Mouse (Mus musculus): Measurements from ENCODE around the gene Ewsr1.

Ewsr1 gene

GRCm38 (mm10) chr11:5098736-5099542, at the start of gene Ewsr1, which contains the start of gene Rhbdd3:
Ewsr1 (minus strand) TSS chr11:5099266.
Rhbdd3 (plus strand) TSS chr11:5098926.
- DNase-seq (ENCODE audit: low spot score in 2 of 2) = peak; percentile 98 to 99

DNA sequence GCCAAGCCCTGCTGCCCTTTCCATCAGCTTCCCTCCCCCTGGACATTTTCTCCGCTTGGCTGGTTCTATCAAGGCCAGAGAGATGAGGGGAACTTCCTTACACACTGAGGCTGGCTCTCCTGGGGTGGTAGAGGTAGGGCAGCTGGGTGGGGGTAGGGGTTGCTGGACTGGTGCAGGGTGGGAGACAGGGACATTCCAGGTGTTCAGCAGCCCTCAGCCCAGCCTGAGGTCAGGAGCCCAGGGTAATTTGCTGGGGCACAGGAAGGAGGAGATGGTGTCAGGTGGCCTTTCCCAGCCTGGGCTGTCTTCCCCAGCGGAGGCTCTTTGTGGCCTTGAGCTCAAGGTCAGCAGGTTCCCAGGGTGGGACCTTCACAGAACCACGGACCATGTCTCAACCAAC, 46.5 kb upstream of the Ewsr1 start:
- DNase-seq (ENCODE audit: low spot score in 2 of 2) = no peak

DNA sequence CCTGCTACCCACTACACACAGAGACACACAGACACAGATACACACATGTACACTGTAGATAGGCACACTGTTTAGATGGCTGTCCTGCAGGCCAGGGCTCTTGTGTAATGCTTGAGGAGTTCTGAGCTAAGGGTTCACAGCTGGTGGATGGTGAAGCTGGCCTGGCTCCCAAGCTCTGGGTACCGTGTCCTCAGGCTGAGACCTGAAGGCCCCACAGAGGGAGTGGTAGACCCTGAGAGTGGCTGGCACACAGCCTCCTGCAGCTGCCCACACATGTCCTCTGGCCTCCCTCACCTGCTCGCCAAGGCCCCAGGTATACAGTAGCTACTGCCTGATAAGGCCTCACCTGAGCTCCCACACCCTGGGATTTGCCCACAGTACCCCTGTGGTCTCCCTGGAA, 42.9 kb upstream of the Ewsr1 start:
- no peak for DNase-seq (ENCODE audit: low spot score in 2 of 2)

DNA sequence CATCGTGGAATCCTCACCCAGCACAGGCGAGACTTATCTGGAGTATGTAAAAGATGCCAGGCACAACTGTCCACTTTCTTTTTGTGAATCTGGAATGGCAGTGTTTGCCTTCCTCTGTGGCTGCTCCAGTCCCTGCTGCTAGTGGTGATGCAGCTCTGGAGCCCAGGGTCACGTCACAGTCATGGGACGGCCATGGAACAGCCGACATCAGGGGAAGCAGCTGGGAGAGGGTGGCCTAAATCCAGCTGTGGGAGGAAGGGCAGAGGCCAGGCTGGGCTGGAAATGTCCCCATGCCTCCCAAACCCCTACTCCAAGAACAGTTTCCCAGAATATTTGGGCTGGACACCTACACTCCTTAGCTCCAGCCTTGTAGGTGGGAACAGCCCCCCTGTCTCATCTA, 42.2 kb upstream of the Ewsr1 start:
- no peak for DNase-seq (ENCODE audit: low spot score in 2 of 2)

DNA sequence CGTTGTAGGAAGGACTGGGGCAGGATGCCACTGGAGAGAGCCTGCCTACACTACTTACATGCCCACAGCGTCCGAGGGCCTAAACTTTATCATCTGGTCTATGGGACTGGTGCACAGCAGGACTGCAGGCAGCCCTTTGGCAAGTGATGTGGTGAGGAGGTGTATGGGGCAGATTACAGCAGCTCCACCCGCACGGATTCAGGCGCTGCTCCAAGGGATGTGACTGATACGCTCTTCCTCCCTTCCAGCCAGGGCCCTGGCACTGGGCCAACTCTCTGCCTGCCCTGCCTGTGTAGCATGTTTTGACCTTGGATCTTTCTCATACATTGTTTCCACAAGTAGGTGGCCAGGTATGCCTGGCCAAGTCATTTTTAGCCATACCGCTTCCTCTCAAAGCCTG, 41.6 kb upstream of the Ewsr1 start:
- peak in 1 of 2 experiments; percentile 61 for DNase-seq (ENCODE audit: low spot score in 2 of 2)

GRCm38 (mm10) chr11:5139372-5139771, 40.3 kb upstream of the Ewsr1 start:
- DNase-seq (ENCODE audit: low spot score in 2 of 2) = no peak

GRCm38 (mm10) chr11:5138642-5139041, 39.6 kb upstream of the Ewsr1 start:
- DNase-seq (ENCODE audit: low spot score in 2 of 2) = no peak

- DNase-seq (ENCODE audit: low spot score in 2 of 2) = no peak
Observed at GRCm38 (mm10) chr11:5135914-5136313, 36.8 kb upstream of the Ewsr1 start.

DNA sequence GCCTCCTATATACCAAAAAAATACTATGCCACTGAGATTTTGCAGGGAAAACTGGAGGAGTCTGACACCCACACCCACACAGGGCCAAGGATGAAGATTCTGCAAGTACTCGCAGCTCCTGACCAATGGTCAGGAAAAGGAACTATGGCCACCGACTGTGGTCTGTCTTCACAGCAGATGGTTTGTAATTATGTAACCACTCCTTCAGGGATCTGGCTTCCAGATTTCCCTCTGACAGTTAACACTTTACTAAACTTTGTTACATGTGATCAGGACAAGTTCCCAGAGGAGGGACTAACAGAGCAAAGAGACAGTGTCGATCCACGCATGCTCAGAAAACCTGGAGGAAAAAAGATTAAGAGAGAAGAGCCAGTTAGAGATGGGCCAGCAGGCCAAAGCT, 33.7 kb upstream of the Ewsr1 start:
- DNase-seq (ENCODE audit: low spot score in 2 of 2) = no peak

DNA sequence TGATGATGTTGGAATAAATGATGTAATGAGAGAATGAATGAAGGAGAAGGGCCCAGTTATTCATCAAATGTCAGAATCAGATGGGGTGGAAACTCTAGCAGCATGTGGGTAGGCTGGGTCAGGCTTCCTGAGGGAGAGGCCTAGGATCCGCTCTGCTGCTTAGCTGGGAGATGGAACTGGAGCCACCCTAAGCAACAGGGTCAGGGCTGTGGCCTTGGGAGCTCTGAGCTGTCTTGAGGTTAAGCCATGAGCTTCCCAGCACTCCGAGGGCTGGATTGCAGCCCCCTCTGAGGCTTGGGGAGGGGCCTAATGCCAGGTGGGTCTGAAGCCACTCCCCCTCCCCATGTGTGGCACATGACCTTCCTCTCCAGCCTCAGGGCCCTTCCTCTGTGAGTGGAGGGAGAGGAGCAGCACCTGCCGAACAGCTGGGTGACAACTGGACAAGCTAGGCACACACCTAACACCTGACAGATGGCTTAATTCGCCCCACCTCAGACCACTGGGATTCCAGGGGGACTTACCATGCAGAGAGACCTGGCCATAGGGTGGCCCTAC, 31.1 kb upstream of the Ewsr1 start:
- DNase-seq (ENCODE audit: low spot score in 2 of 2) = no peak

DNA sequence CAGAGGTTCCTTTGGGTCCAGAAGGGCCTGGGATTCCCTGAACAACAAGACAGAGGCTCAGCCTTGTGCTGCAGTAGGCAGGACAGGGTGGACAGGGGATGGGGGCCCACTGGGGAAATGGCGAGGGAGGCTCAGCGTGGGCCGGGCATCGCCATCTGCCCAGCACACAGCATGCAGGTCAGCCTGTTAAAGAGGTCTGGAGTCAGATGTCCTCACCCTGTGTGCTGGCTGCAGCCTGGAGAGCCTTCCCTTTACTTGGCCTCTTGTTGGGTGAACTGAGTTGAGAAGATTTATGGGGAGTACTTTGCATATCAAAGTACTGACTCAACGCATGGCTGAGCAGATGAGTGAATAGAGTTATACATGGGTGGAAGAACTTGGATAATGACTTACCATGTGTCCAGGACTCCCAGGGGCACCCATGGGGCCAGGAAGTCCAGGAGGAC, 30.0 kb upstream of the Ewsr1 start:
- DNase-seq (ENCODE audit: low spot score in 2 of 2) = no peak

DNA sequence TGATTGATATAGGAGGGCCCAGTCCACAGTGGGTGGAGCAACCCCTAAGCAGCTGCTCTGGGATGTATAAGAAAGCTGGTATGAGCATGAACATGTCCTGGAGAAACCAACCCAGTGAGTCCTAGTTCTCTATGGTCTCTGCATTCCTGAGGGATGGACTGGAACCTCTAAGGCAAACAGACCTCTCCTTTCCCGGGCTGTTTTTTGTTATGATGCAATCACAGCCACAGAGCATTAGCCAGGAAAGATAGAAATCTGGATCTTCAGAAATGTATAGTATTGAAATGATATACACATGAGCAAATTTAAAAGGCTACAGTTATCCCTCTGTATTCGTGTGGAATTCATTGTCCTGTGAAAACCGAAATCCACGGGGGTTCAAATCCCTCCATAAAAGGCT, 26.6 kb upstream of the Ewsr1 start:
- no peak for DNase-seq (ENCODE audit: low spot score in 2 of 2)

DNA sequence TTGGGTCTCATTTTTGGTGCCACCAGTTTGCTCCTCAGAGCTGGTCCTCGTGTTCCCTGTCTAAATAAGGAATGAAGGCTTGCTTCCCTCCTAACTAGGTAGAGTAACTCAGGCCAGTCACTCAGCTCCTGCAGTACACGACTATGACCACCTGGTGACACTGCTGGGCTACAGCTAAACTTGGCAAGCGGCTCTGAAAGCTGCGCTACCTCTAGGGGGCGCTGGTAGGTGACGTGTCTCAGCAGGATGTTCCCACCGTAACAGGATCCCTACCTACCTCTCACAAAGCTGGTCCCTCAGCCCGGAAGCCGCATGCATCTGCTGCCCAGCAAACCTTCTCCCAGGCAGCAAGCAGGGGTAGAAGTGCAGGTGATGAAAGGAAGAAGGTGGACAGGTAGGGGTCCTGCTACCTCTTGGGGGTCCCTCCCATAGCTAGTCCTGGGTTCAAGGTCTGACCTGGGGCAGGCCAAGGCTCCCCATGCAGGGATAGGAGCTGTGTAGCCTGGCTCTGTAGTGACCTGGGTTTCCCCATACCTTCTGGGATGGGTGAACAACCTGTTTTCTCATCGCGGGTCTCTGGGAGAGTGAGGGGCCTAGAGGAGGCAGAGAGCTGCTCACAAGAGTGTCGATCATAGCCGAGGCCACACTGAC, 16.0 kb upstream of the Ewsr1 start:
- peak; percentile 70 to 84 for DNase-seq (ENCODE audit: low spot score in 2 of 2)

DNA sequence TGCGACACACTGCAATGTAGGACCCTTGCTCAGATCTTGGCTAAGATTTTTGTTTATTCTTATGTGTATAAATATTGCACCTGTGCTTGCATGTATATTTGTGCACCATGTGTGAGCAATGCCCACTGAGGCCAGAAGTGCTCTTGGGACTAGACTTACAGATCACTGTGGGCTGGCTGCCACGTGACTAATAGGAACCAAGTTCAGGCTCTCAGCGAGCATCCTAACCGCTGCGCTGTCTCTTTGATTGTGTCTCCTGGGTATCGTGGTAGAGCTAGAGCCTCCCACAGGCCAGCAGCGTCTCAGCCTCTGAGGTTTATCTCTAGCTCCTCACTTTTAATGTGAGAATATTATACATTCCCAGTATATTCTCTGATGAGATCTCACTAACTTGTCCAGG, 14.6 kb upstream of the Ewsr1 start:
- peak in 1 of 2 experiments; percentile 4 for DNase-seq (ENCODE audit: low spot score in 2 of 2)

GRCm38 (mm10) chr11:5109441-5109840, 10.4 kb upstream of the Ewsr1 start:
- no peak for DNase-seq (ENCODE audit: low spot score in 2 of 2)

- DNase-seq (ENCODE audit: low spot score in 2 of 2) = no peak
Observed at GRCm38 (mm10) chr11:5103986-5104509, 5.0 kb upstream of the Ewsr1 start.

DNA sequence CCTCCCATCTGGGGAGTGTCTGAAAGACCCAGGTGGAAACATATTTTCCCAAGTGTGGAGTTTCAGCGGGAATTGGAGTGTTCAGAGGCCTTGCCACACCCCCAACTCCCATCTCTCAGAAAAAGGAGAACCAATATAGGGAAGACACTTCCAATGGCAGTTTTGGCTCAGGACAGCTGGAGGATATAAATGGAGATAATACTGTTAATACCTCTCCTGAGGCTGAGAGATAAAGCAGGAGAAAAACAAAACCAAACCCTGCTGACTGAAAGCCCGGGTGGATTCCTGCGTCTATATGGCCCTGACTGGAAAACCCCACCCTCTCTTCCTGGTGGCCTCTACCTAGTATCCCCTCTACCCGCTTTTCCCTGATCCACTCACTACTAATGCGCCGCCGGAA, 3.3 kb upstream of the Ewsr1 start:
- DNase-seq (ENCODE audit: low spot score in 2 of 2) = no peak

DNA sequence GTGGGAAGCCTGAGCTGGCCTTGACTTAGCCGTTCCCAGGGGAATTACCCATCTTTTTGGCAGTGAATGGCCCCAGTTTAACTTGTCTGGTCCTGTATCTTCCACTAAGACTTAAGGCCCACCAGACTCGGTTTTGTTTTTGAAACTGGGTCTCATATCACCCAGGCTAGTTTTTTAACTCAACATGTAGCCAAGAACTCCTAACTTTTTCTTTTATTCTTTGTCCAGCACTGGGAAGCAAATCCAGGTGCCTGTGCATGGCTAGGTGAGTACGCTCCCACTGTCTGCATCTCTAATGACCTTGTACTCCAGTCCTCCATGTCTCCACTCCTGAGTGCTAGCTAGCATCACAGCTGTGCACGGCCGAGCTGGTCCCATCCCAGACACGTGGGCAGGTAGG, 2.6 kb upstream of the Ewsr1 start:
- DNase-seq (ENCODE audit: low spot score in 2 of 2) = no peak

- DNase-seq (ENCODE audit: low spot score in 2 of 2) = no peak
Observed at GRCm38 (mm10) chr11:5100801-5101200, 1.7 kb upstream of the Ewsr1 start.

DNA sequence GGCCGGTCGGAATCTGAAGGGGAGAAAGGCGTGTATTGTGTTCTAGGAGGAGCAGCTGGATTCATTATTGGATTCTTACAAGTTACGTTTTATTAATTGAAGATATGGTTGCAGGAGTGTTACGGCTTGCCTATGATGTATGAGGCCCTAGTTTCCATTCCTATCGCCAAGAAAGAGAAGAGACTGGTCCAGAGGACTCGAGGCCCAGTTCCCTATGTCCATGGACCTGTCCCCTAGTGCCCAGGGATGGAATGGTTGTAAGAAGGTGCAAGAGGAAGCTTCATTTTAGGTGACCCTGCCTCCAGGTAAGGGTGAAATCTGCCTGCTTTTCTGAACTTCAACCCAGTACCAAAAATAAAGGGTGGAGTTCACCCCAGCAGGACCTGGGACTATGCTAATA, 1.2 kb upstream of the Ewsr1 start:
- no peak for DNase-seq (ENCODE audit: low spot score in 2 of 2)

GRCm38 (mm10) chr11:5099576-5100183, 614 bp upstream of the Ewsr1 start:
- DNase-seq (ENCODE audit: low spot score in 2 of 2) = peak in 1 of 2 experiments; percentile 77

DNA sequence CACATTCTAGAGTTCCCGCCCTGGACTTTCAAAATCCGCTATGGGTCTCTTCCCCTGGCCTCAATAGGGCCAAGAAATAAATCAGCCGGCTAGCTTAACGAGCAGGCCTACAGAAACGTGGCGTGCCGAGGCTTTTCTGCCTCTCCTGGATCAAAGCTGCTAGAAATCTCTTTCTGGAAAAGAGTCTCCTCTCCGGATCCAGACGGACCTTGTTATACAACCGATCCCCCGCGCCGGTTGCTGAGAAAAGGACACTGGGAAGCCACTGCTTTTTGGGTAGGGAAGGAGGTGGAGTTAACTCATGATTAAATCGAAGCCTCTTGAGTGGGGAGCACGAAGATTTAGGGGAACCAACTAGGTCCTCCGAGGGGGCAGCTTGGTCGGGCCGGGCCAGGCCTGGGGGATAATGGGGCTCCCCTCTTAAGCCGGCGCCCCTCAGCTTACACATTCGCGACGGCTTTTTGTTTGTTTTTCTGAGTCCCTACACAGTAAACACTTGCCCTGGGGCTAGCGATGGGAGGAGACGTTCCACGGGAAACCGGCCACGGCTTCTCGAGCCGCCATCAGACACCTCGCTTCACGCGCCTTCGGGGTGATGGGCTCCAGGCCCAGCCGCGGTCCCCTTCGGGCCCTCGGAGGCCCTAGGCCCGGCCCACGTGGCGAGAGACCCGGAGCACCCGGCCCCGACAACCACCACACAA, 881 bp downstream of the Ewsr1 start:
- DNase-seq (ENCODE audit: low spot score in 2 of 2) = no peak
